Mouse (Mus musculus) brain, embryonic 14.5 days (tissue): Measurements from ENCODE around the gene 0610040J01Rik.

Experiments
- CTCF ChIP-seq: fragments of 200-500 bp; IDR thresholded peaks from 2 replicates; pipeline ENCODE4 v1.5.1; 2012; ENCODE audit warnings: inconsistent platforms, mild to moderate bottlenecking, moderate library complexity, borderline replicate concordance; ENCODE audit not compliant: insufficient read depth, insufficient read length; ENCODE audit errors: extremely low read depth
- POLR2A ChIP-seq: fragments of 200-500 bp; IDR thresholded peaks from 2 replicates; pipeline ENCODE4 v1.6.1; 2012; ENCODE audit warnings: mild to moderate bottlenecking, inconsistent platforms, borderline replicate concordance; ENCODE audit not compliant: poor library complexity, insufficient read depth, insufficient read length, severe bottlenecking; ENCODE audit errors: extremely low read depth

DNA sequence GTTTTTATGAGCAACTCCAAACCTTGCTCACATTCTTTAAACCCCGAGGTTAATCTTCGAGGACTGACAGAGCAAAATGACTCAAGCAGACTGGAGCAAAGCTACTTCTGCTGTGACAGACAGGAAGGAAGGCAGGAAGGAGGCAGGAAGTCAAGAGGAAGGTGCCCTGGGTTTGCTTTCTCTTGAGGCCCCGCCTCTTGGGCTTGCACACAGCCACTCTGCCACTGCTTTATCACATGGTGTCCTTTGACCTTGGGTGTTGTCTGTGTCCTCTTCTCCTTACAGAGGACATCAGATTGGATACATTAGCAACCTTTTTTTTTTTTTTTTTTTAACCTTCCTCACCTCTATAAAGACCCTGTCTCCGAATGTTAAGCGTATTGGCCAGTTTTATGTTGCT, 25.0 kb downstream of the 0610040J01Rik start:
- TF ChIP-seq CTCF, result no peak
- no peak for TF ChIP-seq POLR2A
